Mouse (Mus musculus): ENCODE data around the gene Chrna7. TPM values are rescaled to one million over a fixed set of nuclear protein-coding genes. Genes with fewer than 3 reads are reported as not detected.

Chrna7 gene
- total and polyA plus RNA-seq, 3 experiments = not detected

- no peak overlapping the region for H3K4me2 ChIP-seq (ENCODE audit: insufficient read depth, low read depth, poor library complexity, severe bottlenecking)
- DNase-seq (ENCODE audit: extremely low read depth) = no peak
- no peaks in the 10 kb centered on the region for H3K27me3 ChIP-seq (replicated peaks)
- no peaks in the 10 kb centered on the region for H3K79me2 ChIP-seq (replicated peaks; ENCODE audit: control insufficient read depth, extremely low read depth, insufficient read depth, poor library complexity, severe bottlenecking)
- peaks cover 54% of the 10 kb centered on the region for H3K9me3 ChIP-seq (replicated peaks; ENCODE audit: low read length)
- no peaks in the 10 kb centered on the region for H3K36me3 ChIP-seq (replicated peaks in 1 of 2; ENCODE audit: control insufficient read depth in 1 of 2, insufficient read depth in 1 of 2, low read length in 1 of 2)
- no peaks in the 10 kb centered on the region for H3K4me1 ChIP-seq (ENCODE audit: control insufficient read depth in 1 of 2, insufficient read depth in 2 of 2)
- dilution Hi-C loops (cut with MboI; ENCODE audit: extremely low pct_ligation_motif_present, extremely low pct_unique_long_range_greater_than_20kb, low sequenced_read_pairs) (no loop called here), in situ Hi-C loops (cut with MboI; ENCODE audit: low pct_ligation_motif_present, low pct_unique_long_range_greater_than_20kb, low sequenced_read_pairs) (no loop called here)
- H3K4me3 ChIP-seq (replicated peaks in 1 of 3; ENCODE audit: low read depth in 2 of 3, low read length in 2 of 3, poor library complexity in 1 of 3) = no peak overlapping the region
- TF ChIP-seq GABPA (IDR thresholded peaks at IDR 0.05; ENCODE audit: insufficient replicate concordance, low read depth, low read length) (no peak), MEF2A (IDR thresholded peaks at IDR 0.05; ENCODE audit: borderline replicate concordance, low read depth, low read length) (no peak), JUND (conservative IDR thresholded peaks at IDR 0.05; ENCODE audit: low read depth, low read length) (no peak), ZMIZ1 (IDR thresholded peaks at IDR 0.05; ENCODE audit: low read depth, low read length) (no peak), ZC3H11A (IDR thresholded peaks at IDR 0.05; ENCODE audit: low read depth, low read length) (no peak), ELF1 (IDR thresholded peaks at IDR 0.05; ENCODE audit: low read depth, low read length) (no peak), PAX5 (IDR thresholded peaks at IDR 0.05; ENCODE audit: low read length) (no peak), RCOR1 (conservative IDR thresholded peaks at IDR 0.05; ENCODE audit: low read depth, low read length) (no peak), MAZ (IDR thresholded peaks at IDR 0.05; ENCODE audit: low read depth, low read length) (no peak), USF2 (conservative IDR thresholded peaks at IDR 0.05; ENCODE audit: low read depth, low read length) (no peak), ETS1 (conservative IDR thresholded peaks at IDR 0.05; ENCODE audit: low read depth, low read length) (no peak)
- H3K27ac ChIP-seq (ENCODE audit: insufficient read depth, low read depth) = no peak overlapping the region
- no peak overlapping the region for H3K9ac ChIP-seq (ENCODE audit: insufficient read depth, low read depth)
Observed at GRCm38 (mm10) chr7:63153239-63153638, 59.1 kb downstream of the Chrna7 start.

GRCm38 (mm10) chr7:63148740-63149139 lies 63.6 kb downstream of the Chrna7 start:
- Histone ChIP-seq H3K79me2 (replicated peaks; ENCODE audit: control insufficient read depth, extremely low read depth, insufficient read depth, poor library complexity, severe bottlenecking) (no peaks in the 10 kb centered on the region), H3K9ac (ENCODE audit: insufficient read depth, low read depth) (no peak overlapping the region), H3K9me3 (replicated peaks; ENCODE audit: low read length) (peaks cover 62% of the 10 kb centered on the region), H3K36me3 (replicated peaks in 1 of 2; ENCODE audit: control insufficient read depth in 1 of 2, insufficient read depth in 1 of 2, low read length in 1 of 2) (no peaks in the 10 kb centered on the region), H3K4me2 (ENCODE audit: insufficient read depth, low read depth, poor library complexity, severe bottlenecking) (no peak overlapping the region), H3K27me3 (replicated peaks) (no peaks in the 10 kb centered on the region), H3K4me1 (ENCODE audit: control insufficient read depth in 1 of 2, insufficient read depth in 2 of 2) (no peaks in the 10 kb centered on the region), H3K27ac (ENCODE audit: insufficient read depth, low read depth) (no peak overlapping the region), H3K4me3 (replicated peaks in 1 of 3; ENCODE audit: low read depth in 2 of 3, low read length in 2 of 3, poor library complexity in 1 of 3) (no peak overlapping the region)
- TF ChIP-seq SIN3A (IDR thresholded peaks at IDR 0.05; ENCODE audit: low read length) (no peak), USF1 (IDR thresholded peaks at IDR 0.05; ENCODE audit: low read depth, low read length) (no peak), NRF1 (IDR thresholded peaks at IDR 0.05; ENCODE audit: low read depth, low read length) (no peak), KAT2A (IDR thresholded peaks at IDR 0.05; ENCODE audit: insufficient replicate concordance, low read length) (no peak), PAX5 (IDR thresholded peaks at IDR 0.05; ENCODE audit: low read length) (no peak), CHD1 (IDR thresholded peaks at IDR 0.05; ENCODE audit: low read depth, low read length) (no peak), RAD21 (IDR thresholded peaks at IDR 0.05; ENCODE audit: low read depth, low read length) (no peak), JUN (IDR thresholded peaks at IDR 0.05; ENCODE audit: insufficient read depth, low read depth, low read length) (no peak), TCF12 (IDR thresholded peaks at IDR 0.05; ENCODE audit: low read depth, low read length) (no peak), ZMIZ1 (IDR thresholded peaks at IDR 0.05; ENCODE audit: low read depth, low read length) (no peak), CHD2 (IDR thresholded peaks at IDR 0.05; ENCODE audit: low read length) (no peak), CTCF (conservative IDR thresholded peaks at IDR 0.05 in 1 of 2, IDR thresholded peaks at IDR 0.05 in 1 of 2; ENCODE audit: low read depth in 2 of 2, low read length in 2 of 2) (no peak), USF2 (conservative IDR thresholded peaks at IDR 0.05; ENCODE audit: low read depth, low read length) (no peak), MAZ (IDR thresholded peaks at IDR 0.05; ENCODE audit: low read depth, low read length) (no peak), MXI1 (IDR thresholded peaks at IDR 0.05; ENCODE audit: low read depth, low read length) (no peak), HCFC1 (IDR thresholded peaks at IDR 0.05; ENCODE audit: low read depth, low read length) (no peak), RCOR1 (conservative IDR thresholded peaks at IDR 0.05; ENCODE audit: low read depth, low read length) (no peak), MAFK (IDR thresholded peaks at IDR 0.05; ENCODE audit: insufficient replicate concordance, low read length) (no peak)
- dilution Hi-C loops (cut with MboI; ENCODE audit: extremely low pct_ligation_motif_present, extremely low pct_unique_long_range_greater_than_20kb, low sequenced_read_pairs) (no loop called here), in situ Hi-C loops (cut with MboI; ENCODE audit: low pct_ligation_motif_present, low pct_unique_long_range_greater_than_20kb, low sequenced_read_pairs) (no loop called here)
- DNase-seq (ENCODE audit: extremely low read depth) = no peak
